Mouse (Mus musculus) adrenal gland, adult 2 months (tissue): ENCODE results near the gene Rxra. TPM values are rescaled to one million over a fixed set of nuclear protein-coding genes. Genes with fewer than 3 reads are reported as not detected.

Experiments
- DNase-seq: peaks from one replicate; pipeline ENCODE4 v3.0.0; 2021
- long read RNA-seq: library from polyadenylated mRNA; stranded (forward); transcript quantifications from one replicate; pipeline ENCODE4 v2.0.0, GENCODE M21; 2021
- polyA plus RNA-seq: library from polyadenylated mRNA; depleted of rRNA; stranded (reverse); fragments of >200 nt; gene quantifications from 2 replicates; pipeline ENCODE4 v1.2.3, GENCODE M21; 2012; rRNA removed
- total RNA-seq, 2 experiments: library from RNA; stranded (reverse); gene quantifications; 2 replicates each; pipeline ENCODE4 v1.2.3; 2021

Rxra gene
- total RNA-seq, result 10 to 100 TPM; 59.4 to 71.6 TPM
- polyA plus RNA-seq, result 84.5 and 90.5 TPM in 2 replicates
- long read RNA-seq, full-length matches to known transcripts, result 24 of 43 reads
- long read RNA-seq, partial matches to known transcripts, result 18 of 43 reads
- long read RNA-seq, other reads (novel, unspliced or antisense), result 1 of 43 reads

- DNase-seq, result peak; percentile 78
These were observed at the start of gene Rxra for GRCm38 (mm10) chr2:27676106-27676477. Gene Rxra, plus strand, starts transcription at chr2:27676440.

- no peak for DNase-seq
These were observed 49.6 kb upstream of the Rxra start for GRCm38 (mm10) chr2:27626604-27627003.

- no peak for DNase-seq
These were observed 45.5 kb upstream of the Rxra start for GRCm38 (mm10) chr2:27630601-27631285.

- DNase-seq, result no peak
These were observed 42.8 kb upstream of the Rxra start for GRCm38 (mm10) chr2:27633471-27633870.

GRCm38 (mm10) chr2:27634018-27634417, 42.2 kb upstream of the Rxra start:
- DNase-seq, result no peak

- no peak for DNase-seq
These were observed 41.0 kb upstream of the Rxra start for GRCm38 (mm10) chr2:27635147-27635738.

- DNase-seq, result no peak
These were observed 39.4 kb upstream of the Rxra start for GRCm38 (mm10) chr2:27636796-27637195.

GRCm38 (mm10) chr2:27637281-27637896, 38.9 kb upstream of the Rxra start:
- DNase-seq, result no peak

GRCm38 (mm10) chr2:27639631-27640334, 36.5 kb upstream of the Rxra start:
- no peak for DNase-seq

GRCm38 (mm10) chr2:27640900-27641479, 35.2 kb upstream of the Rxra start:
- no peak for DNase-seq

- DNase-seq, result no peak
These were observed 31.6 kb upstream of the Rxra start for GRCm38 (mm10) chr2:27644547-27645120.

GRCm38 (mm10) chr2:27645471-27645870, 30.8 kb upstream of the Rxra start:
- no peak for DNase-seq

GRCm38 (mm10) chr2:27649862-27650661, 26.2 kb upstream of the Rxra start:
- no peak for DNase-seq

- DNase-seq, result no peak
These were observed 25.2 kb upstream of the Rxra start for GRCm38 (mm10) chr2:27650991-27651390.

- DNase-seq, result peak; percentile 76
These were observed 22.7 kb upstream of the Rxra start for GRCm38 (mm10) chr2:27653496-27654030.

GRCm38 (mm10) chr2:27654321-27655232, 21.7 kb upstream of the Rxra start:
- DNase-seq, result no peak

- DNase-seq, result no peak
These were observed 19.7 kb upstream of the Rxra start for GRCm38 (mm10) chr2:27656576-27656975.

- DNase-seq, result no peak
These were observed 11.0 kb upstream of the Rxra start for GRCm38 (mm10) chr2:27665284-27665683.

- no peak for DNase-seq
These were observed 9.5 kb upstream of the Rxra start for GRCm38 (mm10) chr2:27666719-27667118.
